Mouse (Mus musculus) spleen, adult 2 months (tissue): ENCODE data around the gene Atg101.

Experiments
- CTCF ChIP-seq: fragments of 200-500 bp; IDR thresholded peaks from 2 replicates; pipeline ENCODE4 v1.5.1; 2011; ENCODE audit warnings: mild to moderate bottlenecking, inconsistent platforms; ENCODE audit not compliant: insufficient read depth, insufficient read length, insufficient replicate concordance; ENCODE audit errors: extremely low read depth
- POLR2A ChIP-seq: fragments of 200-500 bp; IDR thresholded peaks from 2 replicates; pipeline ENCODE4 v1.6.1; 2011; ENCODE audit warnings: low read depth, low read length, inconsistent platforms

DNA sequence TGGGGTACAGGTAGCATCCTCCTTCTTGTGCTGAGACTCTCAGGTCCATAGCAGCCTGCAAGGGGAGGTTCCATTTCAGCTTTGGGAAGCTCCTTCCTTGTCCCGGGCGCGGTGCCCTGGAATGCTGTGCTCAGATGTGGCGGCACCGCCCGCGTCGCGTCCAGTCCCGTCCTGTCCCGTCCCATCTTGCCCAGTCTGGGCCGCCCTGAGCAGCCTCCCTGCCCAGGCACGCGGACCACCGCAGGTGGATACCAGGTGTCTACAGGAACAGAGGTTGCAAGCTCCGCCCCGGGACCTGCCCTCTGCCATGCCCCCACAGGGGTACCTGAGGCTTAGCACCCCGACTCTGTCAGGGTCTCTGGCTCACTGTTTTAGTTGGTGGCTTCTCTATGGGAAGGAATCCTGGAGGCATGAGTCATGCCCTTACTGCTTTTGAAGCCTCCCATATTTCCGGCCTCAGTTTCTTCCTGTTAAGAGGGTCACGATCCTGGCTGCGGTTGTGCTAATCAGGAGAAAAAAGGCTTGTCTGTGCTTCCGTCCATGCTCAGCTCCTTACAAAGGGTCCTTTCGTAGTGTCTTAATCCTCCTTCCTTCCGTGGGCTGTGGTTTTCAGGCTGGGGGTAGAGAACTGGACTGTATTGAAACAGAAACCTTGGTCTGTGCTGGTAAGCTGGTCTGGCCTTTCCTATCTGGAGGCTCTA lies 52.6 kb downstream of the Atg101 start:
- no peak for TF ChIP-seq CTCF
- TF ChIP-seq POLR2A: no peak
